Mouse (Mus musculus) hindlimb bud, embryonic 11.5 days (tissue): Measurements from ENCODE around the gene Cacna1s.

Source experiments
- DNase-seq: peaks from one replicate; pipeline ENCODE4 v3.0.0-alpha.2; 2012; ENCODE audit warnings: low read depth, low spot score; ENCODE audit errors: extremely low spot score

The Cacna1s gene

GRCm38 (mm10) chr1:136051013-136051315 lies 1.6 kb upstream of the Cacna1s start:
- no peak for DNase-seq

GRCm38 (mm10) chr1:136051465-136051864 lies 1.1 kb upstream of the Cacna1s start:
- DNase-seq = peak; percentile 83

GRCm38 (mm10) chr1:136055771-136056170 lies 3.2 kb downstream of the Cacna1s start:
- no peak for DNase-seq

- DNase-seq = no peak
These were observed 6.0 kb downstream of the Cacna1s start for GRCm38 (mm10) chr1:136058594-136058993.

- DNase-seq = no peak
These were observed 8.7 kb downstream of the Cacna1s start for GRCm38 (mm10) chr1:136061041-136061789.

- no peak for DNase-seq
These were observed 9.2 kb downstream of the Cacna1s start for GRCm38 (mm10) chr1:136061790-136062141.

GRCm38 (mm10) chr1:136063991-136064390 lies 11.4 kb downstream of the Cacna1s start:
- DNase-seq = no peak

- DNase-seq = no peak
These were observed 14.1 kb downstream of the Cacna1s start for GRCm38 (mm10) chr1:136066621-136067020.

- no peak for DNase-seq
These were observed 15.0 kb downstream of the Cacna1s start for GRCm38 (mm10) chr1:136067579-136067978.

GRCm38 (mm10) chr1:136076086-136076485 lies 23.5 kb downstream of the Cacna1s start:
- no peak for DNase-seq

- no peak for DNase-seq
These were observed 25.1 kb downstream of the Cacna1s start for GRCm38 (mm10) chr1:136077656-136078055.

- DNase-seq = no peak
These were observed 28.6 kb downstream of the Cacna1s start for GRCm38 (mm10) chr1:136081161-136081560.

- no peak for DNase-seq
These were observed 33.6 kb downstream of the Cacna1s start for GRCm38 (mm10) chr1:136085988-136086685.

- DNase-seq = no peak
These were observed 37.0 kb downstream of the Cacna1s start for GRCm38 (mm10) chr1:136089368-136090165.

- DNase-seq = no peak
These were observed 41.2 kb downstream of the Cacna1s start for GRCm38 (mm10) chr1:136093726-136094125.

- DNase-seq = no peak
These were observed 42.3 kb downstream of the Cacna1s start for GRCm38 (mm10) chr1:136094807-136095206.

GRCm38 (mm10) chr1:136102094-136102493 lies 49.5 kb downstream of the Cacna1s start:
- no peak for DNase-seq

GRCm38 (mm10) chr1:136102551-136102950 lies 50.0 kb downstream of the Cacna1s start:
- no peak for DNase-seq

- DNase-seq = no peak
These were observed 50.4 kb downstream of the Cacna1s start for GRCm38 (mm10) chr1:136102981-136103380.

- DNase-seq = no peak
These were observed 51.1 kb downstream of the Cacna1s start for GRCm38 (mm10) chr1:136103696-136104095.

GRCm38 (mm10) chr1:136104741-136105140 lies 52.2 kb downstream of the Cacna1s start:
- no peak for DNase-seq

- DNase-seq = no peak
These were observed 56.9 kb downstream of the Cacna1s start for GRCm38 (mm10) chr1:136109464-136109863.
